Mouse (Mus musculus): ENCODE results near the gene Tmc4.

The Tmc4 gene

GRCm38 (mm10) chr7:3692382-3692986, 15.1 kb upstream of the Tmc4 start, which contains the start of gene Tsen34:
Gene Tsen34, plus strand, starts transcription at chr7:3692863.
- in situ Hi-C loops (cut with MboI), result no loop called here

GRCm38 (mm10) chr7:3691919-3692318, 14.6 kb upstream of the Tmc4 start:
- in situ Hi-C loops (cut with MboI), result no loop called here

- in situ Hi-C loops (cut with MboI), result no loop called here
These were observed 8.2 kb upstream of the Tmc4 start for GRCm38 (mm10) chr7:3685400-3686187.

GRCm38 (mm10) chr7:3684698-3685097, 7.3 kb upstream of the Tmc4 start:
- in situ Hi-C loops (cut with MboI), result no loop called here

- in situ Hi-C loops (cut with MboI), result no loop called here
These were observed 6.7 kb upstream of the Tmc4 start for GRCm38 (mm10) chr7:3683908-3684550.

- in situ Hi-C loops (cut with MboI), result loop anchor here (10.0 kb wide), 1 partner anchor 62 kb away; the partner anchor contains the start of genes Ndufa3 and Oscar
These were observed 982 bp downstream of the Tmc4 start for GRCm38 (mm10) chr7:3676371-3676770.

GRCm38 (mm10) chr7:3675228-3675548, 2.2 kb downstream of the Tmc4 start:
- in situ Hi-C loops (cut with MboI), result loop anchor here (10.0 kb wide), 1 partner anchor 60 kb away; the partner anchor contains the start of genes Ndufa3 and Oscar

- in situ Hi-C loops (cut with MboI), result loop anchor here (10.0 kb wide), 1 partner anchor 60 kb away; the partner anchor contains the start of genes Ndufa3 and Oscar
These were observed 2.7 kb downstream of the Tmc4 start for GRCm38 (mm10) chr7:3674507-3675227.

GRCm38 (mm10) chr7:3666921-3667391, 10.4 kb downstream of the Tmc4 start:
- in situ Hi-C loops (cut with MboI), result no loop called here

GRCm38 (mm10) chr7:3665215-3666114, 11.9 kb downstream of the Tmc4 start, which contains the start of gene Leng1:
Gene Leng1, minus strand, starts transcription at chr7:3665840.
- in situ Hi-C loops (cut with MboI), result no loop called here

GRCm38 (mm10) chr7:3664524-3665214, 12.7 kb downstream of the Tmc4 start:
- in situ Hi-C loops (cut with MboI), result no loop called here

GRCm38 (mm10) chr7:3658578-3658977, 18.8 kb downstream of the Tmc4 start:
- in situ Hi-C loops (cut with MboI), result no loop called here

- in situ Hi-C loops (cut with MboI), result no loop called here
These were observed 20.4 kb downstream of the Tmc4 start for GRCm38 (mm10) chr7:3656966-3657365.

- in situ Hi-C loops (cut with MboI), result no loop called here
These were observed 30.7 kb downstream of the Tmc4 start for GRCm38 (mm10) chr7:3646641-3647040.

GRCm38 (mm10) chr7:3646188-3646587, 31.2 kb downstream of the Tmc4 start:
- in situ Hi-C loops (cut with MboI), result no loop called here

- in situ Hi-C loops (cut with MboI), result no loop called here
These were observed 31.8 kb downstream of the Tmc4 start for GRCm38 (mm10) chr7:3645488-3646025.

GRCm38 (mm10) chr7:3644672-3645487, 32.5 kb downstream of the Tmc4 start, which contains the start of gene Cnot3:
Gene Cnot3, plus strand, starts transcription at chr7:3645268.
- in situ Hi-C loops (cut with MboI), result no loop called here

- in situ Hi-C loops (cut with MboI), result no loop called here
These were observed 33.0 kb downstream of the Tmc4 start for GRCm38 (mm10) chr7:3644348-3644671.

GRCm38 (mm10) chr7:3643843-3644242, 33.5 kb downstream of the Tmc4 start:
- in situ Hi-C loops (cut with MboI), result no loop called here

Data from mature B cell (primary cell).